Mouse (Mus musculus): ENCODE results near the gene Neurog2. TPM values are rescaled to one million over a fixed set of nuclear protein-coding genes. Genes with fewer than 3 reads are reported as not detected.

Neurog2 gene
- not detected for polyA plus RNA-seq (2017; shearing (Covaris generic))

DNA sequence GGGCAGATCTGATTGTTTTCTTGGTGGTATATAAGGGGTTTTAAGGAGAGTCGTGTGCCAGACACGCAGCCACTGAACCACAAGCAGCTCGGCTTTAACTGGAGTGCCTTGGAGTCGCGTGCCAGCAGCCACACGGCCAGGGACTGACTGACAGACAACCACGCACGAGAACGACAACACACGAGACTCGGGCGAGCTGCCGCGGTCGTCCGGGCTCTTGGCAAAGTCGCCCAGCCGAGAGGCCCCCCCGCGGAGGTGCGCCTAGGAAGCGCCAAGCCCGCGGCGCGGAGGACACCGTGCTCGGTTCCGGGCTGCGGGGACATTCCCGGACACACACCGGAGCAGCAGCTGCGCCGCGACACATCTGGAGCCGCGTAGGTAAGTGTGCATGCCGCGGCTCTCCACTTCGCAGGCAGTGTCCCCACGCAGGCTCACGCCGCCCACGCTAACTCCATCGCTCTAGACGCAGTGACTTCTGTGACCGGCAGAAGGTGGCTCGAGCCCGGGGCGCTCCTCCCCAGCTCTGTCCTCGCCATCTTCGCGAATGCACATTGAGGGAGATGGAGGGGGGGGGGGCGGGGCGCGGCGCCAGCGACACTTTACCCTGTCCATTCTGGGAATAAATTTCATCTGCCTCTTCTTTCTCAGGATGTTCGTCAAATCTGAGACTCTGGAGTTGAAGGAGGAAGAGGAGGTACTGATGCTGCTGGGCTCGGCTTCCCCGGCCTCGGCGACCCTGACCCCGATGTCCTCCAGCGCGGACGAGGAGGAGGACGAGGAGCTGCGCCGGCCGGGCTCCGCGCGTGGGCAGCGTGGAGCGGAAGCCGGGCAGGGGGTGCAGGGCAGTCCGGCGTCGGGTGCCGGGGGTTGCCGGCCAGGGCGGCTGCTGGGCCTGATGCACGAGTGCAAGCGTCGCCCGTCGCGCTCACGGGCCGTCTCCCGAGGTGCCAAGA lies at the start of gene Neurog2:
Neurog2 (plus strand) TSS at position 56 of the 953 bp plus-strand sequence.

Other genes starting within 250 kb of the Neurog2 start
- 0.53 TPM for gene Ank2, start 133.8 kb upstream of the Neurog2 start, polyA plus RNA-seq (2017; shearing (Covaris generic))
- gene Larp7, start 79.8 kb upstream of the Neurog2 start, polyA plus RNA-seq (2017; shearing (Covaris generic)): 46.1 TPM
- gene Zgrf1, start 79.6 kb upstream of the Neurog2 start, polyA plus RNA-seq (2017; shearing (Covaris generic)): 3.8 TPM
- 2.4 TPM for gene Alpk1, start 147.4 kb downstream of the Neurog2 start, polyA plus RNA-seq (2017; shearing (Covaris generic))
- 0.20 TPM for gene Tifa, start 156.7 kb downstream of the Neurog2 start, polyA plus RNA-seq (2017; shearing (Covaris generic))
- 9.2 TPM for gene Ap1ar, start 204.4 kb downstream of the Neurog2 start, polyA plus RNA-seq (2017; shearing (Covaris generic))

All from activated CD4-positive, CD25-positive, alpha-beta regulatory T cell, adult 9 weeks (primary cell).